Mouse (Mus musculus) heart, postnatal 4 days (tissue): ENCODE data around the gene Tspoap1. TPM values are rescaled to one million over a fixed set of nuclear protein-coding genes. Genes with fewer than 3 reads are reported as not detected.

Experiments used
- DNase-seq: peaks from one replicate; pipeline ENCODE4 v3.0.0; 2021
- microRNA-seq, 2 experiments: library from miRNA; unstranded; fragments of <30 nt; microRNA quantifications; one replicate each; pipeline ENCODE4 v1.2.0; 2021 to 2022
- total RNA-seq, 2 experiments: library from RNA; stranded (reverse); gene quantifications; 2 replicates each; pipeline ENCODE4 v1.2.3; 2021

The Tspoap1 gene
- total RNA-seq, 2 experiments from 2014 or later: 0.07 TPM; not detected in 1

GRCm38 (mm10) chr11:87814831-87815230, 54.5 kb downstream of the Tspoap1 start:
- DNase-seq: no peak

- peak; percentile 50 for DNase-seq
These were observed 56.5 kb downstream of the Tspoap1 start for GRCm38 (mm10) chr11:87816707-87817442.

GRCm38 (mm10) chr11:87817443-87817773, 57.1 kb downstream of the Tspoap1 start:
- no peak for DNase-seq

- no peak for DNase-seq
These were observed 61.2 kb downstream of the Tspoap1 start for GRCm38 (mm10) chr11:87821502-87821901.

DNA sequence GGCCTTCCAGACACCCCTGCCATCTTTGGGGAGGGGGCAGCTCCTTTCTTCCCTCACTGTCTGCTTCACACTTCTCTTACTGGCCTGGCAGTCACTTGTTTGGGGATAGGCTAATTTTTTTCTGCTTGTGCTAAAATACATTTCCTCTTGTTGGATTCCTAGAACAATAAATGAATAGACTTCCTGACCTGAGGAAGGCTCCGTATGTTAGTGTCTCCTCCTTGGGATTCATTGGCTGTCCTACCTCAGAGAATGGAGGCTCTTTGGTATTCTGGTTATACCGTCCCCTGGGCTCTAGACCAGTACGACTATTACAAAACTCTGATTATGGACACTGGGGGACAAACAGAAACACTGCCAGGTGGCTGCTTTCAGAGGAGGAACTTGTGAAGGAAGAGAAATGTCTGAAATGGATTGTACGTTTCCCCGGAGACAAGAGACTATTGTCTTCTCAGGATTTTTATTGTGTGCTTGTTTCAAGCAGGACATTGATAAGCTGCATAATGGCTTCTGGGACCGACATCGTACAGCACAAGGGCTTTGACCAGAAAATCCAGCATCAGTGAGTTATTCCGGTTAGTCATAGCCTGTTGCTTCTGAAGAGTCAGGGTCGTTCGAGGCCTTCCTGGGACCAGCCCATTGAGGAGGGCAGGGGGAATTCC, 68.0 kb downstream of the Tspoap1 start, which contains the start of gene Lpo:
TSS of gene Lpo (minus strand) at position 51 of the 662 bp plus-strand sequence.
- no peak for DNase-seq

Small RNA genes within 50 kb of the gene (microRNA-seq; reads per million reads assigned to microRNA genes)
- gene Mir142 (0 reads per million in 2 experiments), gene Mir142b (0 reads per million in 2 experiments)

Other genes with a start within 250 kb of the Tspoap1 start
- gene Gm11492, start 193.9 kb upstream of the Tspoap1 start, total RNA-seq: not detected
- gene Sept4, start 191.6 kb upstream of the Tspoap1 start, total RNA-seq: 10 to 100 TPM; 65.4 to 68.6 TPM
- 10 to 100 TPM; 15.2 TPM for gene Mtmr4, start 168.4 kb upstream of the Tspoap1 start, total RNA-seq
- gene Hsf5, start 143.4 kb upstream of the Tspoap1 start, total RNA-seq: under 1 TPM; 0.09 to 0.10 TPM
- under 1 TPM; 0.36 to 0.95 TPM for gene Rnf43, start 97.8 kb upstream of the Tspoap1 start, total RNA-seq
- 10 to 100 TPM; 47.9 to 49.9 TPM for gene Supt4a, start 23.0 kb upstream of the Tspoap1 start, total RNA-seq
- under 1 TPM; 0.14 to 0.33 TPM for gene Mpo, start 33.0 kb downstream of the Tspoap1 start, total RNA-seq
- gene Lpo, start 67.7 kb downstream of the Tspoap1 start, total RNA-seq: not detected
- gene Mks1, start 92.7 kb downstream of the Tspoap1 start, total RNA-seq: 1 to 10 TPM; 5.6 to 5.7 TPM
- not detected for gene Epx, start 115.0 kb downstream of the Tspoap1 start, total RNA-seq
- gene Olfr462, start 131.7 kb downstream of the Tspoap1 start, total RNA-seq: not detected
- gene Olfr463, start 136.8 kb downstream of the Tspoap1 start, total RNA-seq: not detected
- gene Olfr464, start 160.4 kb downstream of the Tspoap1 start, total RNA-seq: not detected
- 100 to 1,000 TPM; 202 to 205 TPM for gene Dynll2, start 227.0 kb downstream of the Tspoap1 start, total RNA-seq